Mouse (Mus musculus): ENCODE results near the gene Bag1.

The Bag1 gene

DNA sequence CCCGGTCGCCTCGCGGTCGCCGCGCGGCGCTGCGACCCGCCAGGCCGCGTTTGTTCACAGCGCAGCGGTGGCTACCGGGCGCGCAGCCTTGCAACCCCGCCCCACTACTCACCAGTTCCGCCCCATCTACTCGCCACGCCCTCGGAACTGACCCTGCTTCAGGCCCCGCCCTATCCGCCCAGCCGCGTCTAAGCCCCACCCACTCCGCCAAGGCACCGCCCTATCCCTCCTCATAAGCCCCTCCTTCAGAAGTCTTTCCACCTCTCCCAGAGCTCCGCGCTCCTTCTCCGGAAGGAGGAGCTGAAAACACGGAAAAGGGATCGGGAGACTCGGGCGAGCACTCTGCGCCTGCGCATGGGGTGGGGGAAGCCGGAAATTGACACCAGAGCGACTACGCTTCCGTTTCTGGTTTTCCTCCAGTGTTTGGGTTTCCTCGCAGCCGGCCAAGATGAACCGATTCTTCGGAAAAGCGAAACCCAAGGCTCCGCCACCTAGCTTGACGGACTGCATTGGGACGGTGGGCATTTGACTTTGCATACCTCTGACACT, at the start of gene Bag1, which contains the start of gene Chmp5:
Gene Bag1 (minus strand): TSS at position 135 of the 549 bp plus-strand sequence.
Gene Chmp5 (plus strand): TSS at position 248 of the 549 bp plus-strand sequence.
- DNase-seq (ENCODE audit: low read depth, low spot score): peak; percentile 99

DNA sequence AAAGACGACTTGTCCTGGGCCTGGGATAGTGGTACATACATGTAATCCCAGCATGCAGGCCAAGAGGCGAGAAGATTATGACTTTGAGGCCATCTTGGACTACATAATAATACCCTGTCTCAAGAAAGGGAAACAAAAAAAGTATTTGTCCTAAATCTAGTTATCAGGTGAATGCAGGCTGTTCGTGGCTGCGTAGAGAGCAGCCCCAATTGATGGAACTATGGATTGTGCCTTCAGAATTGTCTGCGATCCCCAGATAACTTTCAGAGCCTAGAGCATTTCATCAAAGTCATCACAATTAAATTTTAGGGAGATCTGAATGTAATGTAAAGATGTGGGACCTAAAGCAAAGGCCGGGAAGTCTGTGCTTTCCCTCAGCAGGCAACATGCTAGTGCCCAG, 48.2 kb upstream of the Bag1 start:
- DNase-seq (ENCODE audit: low read depth, low spot score): no peak

DNA sequence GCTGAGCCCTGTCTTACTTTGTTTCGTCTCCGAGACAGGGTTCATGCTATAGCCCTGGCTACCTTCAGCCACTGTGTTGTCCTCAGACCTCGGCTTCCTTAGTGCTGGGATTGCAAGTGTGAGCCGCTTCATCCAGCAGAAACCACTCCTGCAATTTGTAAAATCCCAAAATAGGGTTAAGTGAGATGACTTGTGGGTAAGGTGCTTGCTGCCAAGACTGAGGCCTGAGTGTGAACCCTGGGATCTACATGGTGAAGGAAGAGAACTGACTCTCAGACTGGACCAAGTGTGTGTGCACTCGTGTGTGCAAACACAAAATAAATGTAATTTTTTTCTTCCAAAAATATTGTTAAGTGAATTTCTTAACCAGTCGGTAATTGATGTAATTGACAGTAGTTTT, 41.5 kb upstream of the Bag1 start:
- no peak for DNase-seq (ENCODE audit: low read depth, low spot score)

DNA sequence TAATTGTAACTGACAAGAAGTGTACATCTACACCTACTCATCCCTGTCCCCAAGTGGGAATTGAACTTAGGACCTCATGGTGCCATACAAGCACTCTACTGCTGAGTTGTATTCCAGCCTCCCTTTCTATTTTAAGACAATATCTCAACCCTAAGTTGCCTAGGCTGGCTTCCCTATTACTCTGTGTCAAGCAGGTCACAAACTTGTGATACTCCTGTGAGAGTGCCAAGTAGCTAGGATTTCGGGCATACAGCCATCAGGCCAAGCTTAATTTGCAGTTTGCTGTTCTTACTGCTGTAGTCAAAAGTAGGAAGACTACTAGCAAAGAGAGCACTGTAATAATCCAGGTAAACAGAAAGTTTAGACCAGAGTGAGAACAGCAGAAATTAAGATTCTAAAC, 35.6 kb upstream of the Bag1 start:
- DNase-seq (ENCODE audit: low read depth, low spot score): peak; percentile 91

DNA sequence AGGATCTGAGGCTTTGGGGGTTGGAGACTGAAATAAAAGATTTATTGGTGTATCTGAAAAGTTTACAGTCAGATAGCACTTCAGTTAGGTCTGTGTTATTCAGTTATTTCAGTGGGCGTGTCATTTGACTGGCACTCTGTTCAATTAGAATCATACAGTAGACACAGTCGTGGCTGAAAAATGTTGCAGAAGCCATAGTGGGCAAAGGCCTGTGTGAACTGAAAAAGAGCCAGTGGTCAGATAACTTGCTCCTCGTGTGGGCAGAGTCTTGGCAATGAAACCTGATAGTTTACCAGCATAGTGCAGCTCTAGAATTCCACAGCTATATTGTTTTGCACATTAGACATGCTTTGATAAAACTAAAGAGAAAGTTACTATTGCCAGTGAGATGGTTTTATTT, 34.4 kb upstream of the Bag1 start:
- no peak for DNase-seq (ENCODE audit: low read depth, low spot score)

DNA sequence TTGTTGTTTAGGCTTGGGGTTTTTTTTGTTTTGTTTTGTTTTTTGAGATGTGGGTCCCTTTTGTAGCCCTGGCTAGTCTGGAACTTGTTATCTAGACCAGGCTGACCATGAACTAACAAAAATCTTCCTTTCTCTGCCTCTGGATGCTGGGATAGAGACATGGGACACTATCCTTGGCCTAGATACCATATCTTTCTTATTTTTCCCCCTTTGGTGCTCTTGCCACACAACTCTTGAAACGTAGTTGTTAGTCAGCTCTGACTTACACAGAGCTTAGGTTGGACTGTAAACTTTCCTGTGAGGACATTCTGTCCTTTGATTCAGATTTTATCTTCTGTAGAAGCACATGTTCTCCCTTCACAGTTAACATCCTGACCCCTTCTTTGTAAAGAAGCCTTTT, 31.3 kb upstream of the Bag1 start:
- no peak for DNase-seq (ENCODE audit: low read depth, low spot score)

DNA sequence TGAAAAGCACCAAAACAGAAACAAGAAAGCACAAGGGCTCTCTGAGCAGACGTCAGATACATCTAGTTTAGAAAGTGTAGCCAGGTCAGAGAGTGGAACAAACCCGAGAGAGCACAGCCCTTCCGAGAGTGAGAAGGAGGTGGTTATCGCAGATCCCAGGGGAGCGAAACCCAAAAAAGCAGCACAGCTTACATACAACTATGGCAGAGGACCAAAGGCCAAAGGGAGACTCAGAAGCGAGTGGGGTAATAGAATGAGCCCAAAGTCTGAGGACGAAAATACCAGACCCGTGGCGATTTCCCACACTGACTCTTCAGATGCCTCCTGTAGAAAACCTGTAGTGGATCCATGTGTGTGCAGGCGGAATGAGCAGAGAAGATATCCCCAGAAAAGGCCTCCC, 28.6 kb upstream of the Bag1 start:
- DNase-seq (ENCODE audit: low read depth, low spot score): no peak

DNA sequence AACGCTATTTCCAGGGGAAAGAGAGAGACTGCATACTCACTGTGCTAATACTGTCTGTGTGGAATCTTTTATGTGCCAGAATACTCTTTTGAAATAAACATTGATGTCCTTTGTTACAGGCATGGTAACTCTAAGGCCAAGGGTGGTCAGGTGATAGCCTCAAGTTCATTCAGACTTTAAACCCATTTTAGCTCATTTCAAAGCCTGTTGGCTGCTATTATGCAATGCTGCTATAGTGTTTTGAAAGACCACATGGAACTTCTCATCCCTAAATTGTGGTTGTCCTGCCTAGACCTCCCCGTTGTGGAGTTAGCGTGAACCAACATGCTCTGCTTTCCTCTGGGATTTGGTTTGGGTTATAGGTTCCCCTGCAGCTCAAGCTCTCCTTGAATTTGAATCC, 27.6 kb upstream of the Bag1 start:
- DNase-seq (ENCODE audit: low read depth, low spot score): no peak

DNA sequence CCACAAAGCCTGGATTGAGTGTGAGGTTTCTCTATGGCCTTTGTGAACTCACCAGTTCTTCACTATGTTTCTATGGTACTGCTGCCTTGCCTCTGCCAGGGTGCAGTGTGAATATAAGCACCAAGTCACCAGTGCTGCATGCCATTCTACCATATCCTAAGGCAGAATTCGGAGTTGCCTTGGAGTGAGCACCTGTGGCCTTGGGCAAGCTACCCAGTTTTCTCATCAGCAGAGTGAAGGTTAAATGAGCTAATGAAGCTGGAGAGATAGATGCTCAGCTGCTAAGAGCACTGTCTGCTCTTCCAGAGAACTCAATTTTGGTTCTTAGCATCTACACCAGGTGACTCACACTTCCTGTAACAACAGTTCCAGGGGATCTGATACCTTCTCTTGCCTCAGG, 25.9 kb upstream of the Bag1 start:
- no peak for DNase-seq (ENCODE audit: low read depth, low spot score)

DNA sequence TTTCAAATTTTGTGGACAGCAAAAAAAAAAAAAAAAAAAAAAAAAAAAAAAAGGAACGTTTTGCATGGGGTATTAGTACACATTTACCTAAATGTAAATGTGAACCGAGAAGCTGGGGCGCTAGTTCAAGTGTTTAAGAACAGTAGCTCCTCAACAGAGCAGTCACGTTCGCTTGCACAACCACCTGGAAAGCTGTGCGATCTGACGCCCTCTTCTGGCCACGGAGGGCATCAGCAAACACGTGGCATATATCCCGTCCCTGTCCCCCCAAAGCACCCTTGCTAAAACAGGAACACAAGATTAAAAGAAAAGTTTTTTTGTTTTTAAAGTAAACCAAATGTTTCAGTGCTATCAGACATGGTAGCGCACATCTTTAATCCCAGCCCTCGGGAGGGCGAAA, 23.6 kb upstream of the Bag1 start:
- DNase-seq (ENCODE audit: low read depth, low spot score): no peak

DNA sequence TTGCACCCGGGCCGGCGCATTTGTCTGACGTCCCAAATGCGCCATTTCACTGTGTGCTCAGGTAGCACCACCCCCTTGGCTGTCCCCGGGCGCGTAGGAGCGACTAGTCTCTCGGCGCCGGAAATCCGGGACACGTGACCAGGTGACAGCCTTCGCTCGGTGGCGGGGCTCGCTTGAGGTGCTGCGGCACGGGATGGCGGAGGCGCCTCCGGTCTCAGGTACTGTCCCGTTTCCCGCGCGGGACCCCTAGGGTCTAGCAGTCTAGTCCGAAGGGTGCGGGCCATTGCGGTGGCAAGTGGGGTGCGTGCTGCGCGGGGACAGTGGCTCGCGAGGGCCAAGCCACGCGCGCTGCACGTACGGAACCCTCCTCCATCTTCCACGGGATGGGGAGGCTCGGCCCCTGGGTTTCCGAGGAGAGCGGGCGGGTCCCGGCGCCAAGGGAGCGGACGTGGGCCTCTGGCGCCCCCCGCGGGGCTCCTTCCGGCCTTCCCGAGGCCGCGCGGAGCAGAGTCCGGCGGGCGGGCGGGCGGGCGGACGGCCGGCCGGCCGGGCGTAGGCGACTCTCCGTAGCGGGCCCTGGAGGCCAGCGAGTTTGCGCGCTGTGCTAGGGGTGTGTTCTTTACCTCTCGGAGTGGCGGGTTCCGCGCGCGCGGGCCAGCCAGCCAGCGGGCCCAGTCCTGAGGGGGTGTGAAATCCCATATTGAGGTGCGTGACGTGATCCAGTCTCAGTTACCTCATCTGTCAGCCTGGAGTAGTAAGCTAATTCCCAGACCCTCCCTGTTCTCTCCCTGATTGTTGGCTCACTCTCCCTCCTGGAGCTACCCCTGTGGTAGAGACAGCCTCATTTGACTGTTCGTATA, 23.0 kb upstream of the Bag1 start, which contains the start of gene Nfx1:
Gene Nfx1 (plus strand): TSS at position 65 of the 860 bp plus-strand sequence.
- DNase-seq (ENCODE audit: low read depth, low spot score): peak; percentile 96

DNA sequence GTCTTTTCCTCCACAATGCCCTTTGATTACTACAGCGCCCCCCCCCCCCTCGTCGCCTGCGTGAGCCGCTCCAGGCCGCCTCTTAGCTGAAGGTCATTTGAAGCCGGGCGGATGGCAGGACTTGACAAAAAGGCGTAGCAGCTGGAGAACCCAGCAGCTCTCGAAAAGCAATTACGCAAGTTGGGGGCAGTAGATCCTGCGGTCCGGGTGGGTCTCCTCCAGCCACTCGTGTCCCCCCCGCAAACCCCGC, 22.4 kb upstream of the Bag1 start:
- no peak for DNase-seq (ENCODE audit: low read depth, low spot score)

DNA sequence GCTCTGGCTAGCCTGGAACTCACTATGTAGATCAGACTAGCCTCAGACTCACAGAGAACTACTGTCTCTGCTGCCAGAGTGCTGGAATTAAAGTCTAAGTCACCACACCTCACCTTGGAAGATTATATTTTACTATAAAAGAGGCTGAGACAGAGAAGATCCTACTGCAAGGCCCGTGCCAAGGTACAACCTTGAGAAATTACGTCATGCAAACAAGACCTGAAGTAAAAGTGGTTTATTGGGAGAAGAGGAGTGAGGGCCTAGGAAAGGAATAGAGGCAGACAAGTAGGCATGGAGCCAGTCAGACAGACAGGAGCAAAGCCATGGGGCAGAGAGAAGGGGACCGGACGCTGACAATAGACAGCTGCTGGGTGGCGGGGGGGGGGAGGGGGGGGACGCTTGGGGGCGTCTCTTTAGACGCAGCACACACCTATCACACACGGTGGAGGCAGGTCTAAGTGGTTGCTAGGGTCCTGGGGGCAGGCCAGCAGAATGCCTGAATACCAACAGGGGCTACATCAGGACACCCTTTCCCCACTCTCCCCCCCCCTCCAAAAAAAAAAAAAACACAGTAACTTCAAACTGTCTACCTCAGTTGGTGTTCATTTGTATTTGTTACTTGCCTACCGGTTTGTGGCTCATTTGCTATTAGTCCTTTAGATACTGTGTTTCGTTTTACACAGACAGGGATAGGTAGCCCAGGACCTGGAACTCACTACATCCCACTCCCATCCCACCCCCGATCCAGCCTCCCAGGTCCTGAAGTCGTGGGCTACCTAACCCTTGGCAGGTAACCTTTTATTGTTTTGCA, 21.9 kb upstream of the Bag1 start:
- no peak for DNase-seq (ENCODE audit: low read depth, low spot score)

DNA sequence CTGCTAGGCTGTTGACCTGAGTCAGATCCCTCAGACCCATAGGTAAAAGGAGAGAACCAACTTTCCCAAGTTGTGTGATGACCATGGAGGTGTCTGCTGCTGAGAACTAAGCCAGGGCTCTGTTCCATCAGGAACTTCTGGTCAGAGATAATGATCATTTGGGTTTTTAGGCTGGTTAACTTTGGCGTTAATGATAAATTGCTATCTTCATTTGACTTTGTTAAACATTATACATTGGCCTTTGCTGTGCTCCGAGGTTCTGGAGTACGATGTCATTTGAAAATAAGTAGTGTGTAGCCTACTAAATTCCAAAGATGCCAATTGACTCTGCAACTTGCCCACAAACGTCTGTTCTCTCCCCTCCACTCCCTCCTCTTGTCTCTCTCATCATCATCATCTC, 21.1 kb upstream of the Bag1 start:
- DNase-seq (ENCODE audit: low read depth, low spot score): no peak

DNA sequence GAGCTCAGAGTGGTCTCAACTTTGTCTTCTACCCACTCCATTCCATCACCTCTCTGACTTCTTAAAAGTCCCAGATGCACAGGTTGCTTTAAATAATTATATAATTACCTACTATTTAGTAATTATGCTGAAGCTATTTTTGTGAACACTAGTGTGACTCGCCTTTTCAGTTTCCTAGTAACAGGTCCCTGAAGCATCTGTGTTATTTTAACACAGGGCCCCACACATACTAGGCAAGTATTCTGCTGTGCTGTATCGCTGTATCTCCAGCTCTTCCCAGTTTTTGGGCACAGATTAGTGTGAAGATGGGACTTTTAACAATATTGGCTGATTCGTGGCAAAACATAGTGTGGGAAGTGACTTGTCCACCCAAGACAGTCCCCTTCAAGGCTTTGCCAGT, 15.4 kb upstream of the Bag1 start:
- no peak for DNase-seq (ENCODE audit: low read depth, low spot score)

DNA sequence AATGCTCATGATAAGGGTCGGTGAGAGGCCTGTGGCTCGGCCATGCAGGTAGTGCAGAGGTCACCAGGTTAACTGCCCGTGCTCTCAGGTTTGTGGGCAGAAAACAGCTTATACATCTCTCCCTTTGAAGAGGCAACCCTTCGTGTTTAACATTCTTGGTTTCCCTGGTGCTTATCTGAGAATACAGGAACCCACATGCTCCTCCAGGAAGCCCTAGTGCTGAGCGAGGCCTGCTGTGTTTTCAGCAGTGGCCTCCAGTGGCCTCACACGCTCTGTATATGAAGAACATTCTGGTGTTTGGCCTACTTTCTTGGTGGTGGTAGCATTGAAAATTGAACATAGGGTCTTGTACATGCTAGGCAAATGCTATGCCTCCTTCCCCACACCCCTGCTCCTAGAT, 7.8 kb upstream of the Bag1 start:
- DNase-seq (ENCODE audit: low read depth, low spot score): no peak

DNA sequence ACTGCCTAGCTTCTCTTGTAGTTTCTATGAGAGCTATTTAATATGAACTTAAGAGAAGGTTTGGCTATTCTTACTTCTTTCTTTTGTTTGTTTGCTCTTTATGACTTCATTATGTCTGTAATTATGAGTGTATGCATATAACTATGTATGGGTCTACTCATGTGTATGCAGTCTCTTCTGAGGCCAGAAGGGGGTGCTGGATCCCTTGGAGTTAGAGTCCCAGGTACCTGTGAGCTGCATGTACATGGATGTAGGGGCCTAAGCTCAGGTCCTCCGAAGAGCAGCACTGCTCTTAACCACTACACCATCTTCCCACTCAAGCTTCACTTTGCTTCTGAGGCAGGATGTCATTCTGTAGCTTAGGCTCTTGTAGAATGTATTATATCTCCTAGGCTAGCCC, 5.4 kb upstream of the Bag1 start:
- DNase-seq (ENCODE audit: low read depth, low spot score): no peak

DNA sequence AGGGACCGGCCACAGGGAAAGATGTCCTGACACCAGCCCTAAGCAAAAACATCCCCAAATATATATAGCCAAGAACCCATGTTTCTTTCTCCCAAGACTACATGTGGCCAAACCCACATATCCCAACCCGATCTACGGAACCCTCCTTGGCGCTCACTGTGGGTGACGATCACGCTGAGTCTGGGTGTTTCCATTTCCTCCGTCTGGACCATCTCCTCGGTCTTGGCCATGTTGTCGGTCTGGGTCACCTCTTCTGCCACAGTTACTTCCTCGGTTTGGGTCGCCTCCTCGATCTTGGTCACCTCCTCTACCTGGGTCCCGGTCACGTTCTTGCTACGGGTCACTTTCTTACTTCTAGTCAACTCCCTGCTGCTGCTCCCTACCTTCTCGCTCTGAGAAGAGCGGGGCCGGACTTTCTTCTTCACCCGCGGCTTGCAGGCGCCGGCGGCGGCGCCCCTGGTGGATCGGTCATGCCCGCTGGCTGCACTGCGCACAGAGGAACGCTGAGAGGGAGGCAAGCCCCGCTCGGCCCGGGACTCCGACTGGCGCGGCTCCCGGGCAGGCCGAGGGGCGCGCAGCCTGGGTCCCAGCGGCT, 432 bp downstream of the Bag1 start:
- DNase-seq (ENCODE audit: low read depth, low spot score): no peak

DNA sequence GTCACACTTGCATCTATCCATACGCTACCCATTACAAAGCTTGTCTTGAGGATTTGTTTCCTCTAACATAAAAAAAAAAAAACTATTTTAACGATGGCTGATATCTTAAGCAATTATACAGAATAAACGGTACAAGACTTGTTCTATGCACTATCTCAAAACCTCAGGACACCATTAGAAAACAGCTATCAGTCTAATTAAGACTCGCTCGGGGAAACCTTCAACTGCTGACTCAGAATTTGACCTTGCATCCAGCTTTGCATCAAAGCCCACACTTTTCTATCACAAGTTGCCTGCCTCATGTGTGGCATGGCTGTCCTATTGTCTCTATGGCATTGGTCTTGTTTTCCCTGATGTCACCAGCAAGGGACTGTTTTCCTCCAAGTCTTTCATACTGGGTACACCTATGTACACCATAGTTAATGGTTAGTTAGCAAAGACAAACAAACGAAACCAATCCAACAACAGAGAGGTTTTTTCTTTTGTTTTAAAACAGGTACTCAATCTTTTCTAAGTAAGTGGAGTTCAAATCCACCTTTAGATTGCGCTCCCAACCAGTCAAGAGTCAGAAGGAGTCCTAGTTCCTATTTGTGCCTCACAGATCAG, 1.5 kb downstream of the Bag1 start:
- DNase-seq (ENCODE audit: low read depth, low spot score): no peak

DNA sequence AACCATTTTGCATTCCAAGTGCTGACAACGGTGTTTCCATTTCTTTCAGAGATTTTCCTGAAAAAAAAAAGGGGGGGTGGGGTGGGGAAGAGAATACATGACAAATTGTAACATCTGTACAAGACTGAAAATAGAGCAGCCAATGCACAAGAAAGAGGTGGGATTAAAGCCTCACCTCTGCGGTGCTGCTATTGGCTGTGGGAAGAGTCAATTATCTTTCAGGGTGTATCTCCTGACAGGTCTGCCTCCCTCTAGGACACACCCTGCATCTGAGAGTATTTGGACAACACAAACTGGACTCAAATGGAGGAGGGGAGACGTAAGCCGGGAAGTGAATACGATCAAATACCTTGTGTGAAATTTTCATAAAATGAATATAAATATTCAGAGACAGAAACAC, 4.4 kb downstream of the Bag1 start:
- DNase-seq (ENCODE audit: low read depth, low spot score): no peak

DNA sequence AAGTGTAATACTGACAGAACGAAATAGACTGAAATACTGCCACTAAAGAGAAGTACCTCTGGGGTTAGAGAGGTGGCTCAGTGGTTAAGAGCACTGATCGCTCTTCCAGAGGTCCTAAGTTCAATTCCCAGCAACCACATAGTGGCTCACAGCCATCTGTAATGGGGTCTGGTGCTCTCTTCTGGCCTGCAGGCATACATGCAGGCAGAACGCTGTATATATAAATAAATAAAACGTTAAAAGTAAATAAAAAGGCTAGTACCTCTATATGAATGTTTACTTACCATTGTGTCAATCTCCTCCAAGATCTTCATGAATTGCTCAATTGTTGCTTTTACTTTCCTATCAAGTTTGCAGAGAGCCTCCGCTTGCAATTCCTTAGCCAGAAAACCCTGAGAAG, 9.3 kb downstream of the Bag1 start:
- no peak for DNase-seq (ENCODE audit: low read depth, low spot score)
